Mouse (Mus musculus): Measurements from ENCODE around the gene Rabl3. TPM values are rescaled to one million over a fixed set of nuclear protein-coding genes. Genes with fewer than 3 reads are reported as not detected.

The Rabl3 gene
- total and polyA plus RNA-seq, 2 experiments from 2014 or later = 5.9 to 11.6 TPM

- WGBS = 27% methylated on average over 3 of the region's 3 CpGs
These were observed 78.0 kb downstream of the Rabl3 start for GRCm38 (mm10) chr16:37617695-37618094.

More at GRCm38 (mm10) chr16:37617695-37618094, 78.0 kb downstream of the Rabl3 start:
- Histone ChIP-seq H3K4me3 (ENCODE audit: low read depth, low read length) (no peak overlapping the region), H3K4me2 (ENCODE audit: low read depth, low read length, poor library complexity, severe bottlenecking) (no peak overlapping the region), H3K36me3 (ENCODE audit: insufficient read depth, low read length) (no peaks in the 10 kb centered on the region), H3K27me3 (ENCODE audit: insufficient read depth, low read length) (no peaks in the 10 kb centered on the region), H3K9me3 (ENCODE audit: low read length) (no peaks in the 10 kb centered on the region), H3K4me1 (ENCODE audit: insufficient read depth, low read length) (no peaks in the 10 kb centered on the region), H3K27ac (ENCODE audit: low read depth, low read length) (peak overlapping the region; percentile 32; the same call in 1 of the 2 replicates), H3K9ac (replicated peaks; ENCODE audit: low read length, poor library complexity, severe bottlenecking) (no peak overlapping the region)
- ATAC-seq (ENCODE audit: low FRiP score) (no peak), DNase-seq (ENCODE audit: low spot score) (peak; percentile 28)
- TF ChIP-seq CTCF (IDR thresholded peaks at IDR 0.05) = no peak

Other genes with a start within 250 kb of the Rabl3 start
- gene Stxbp5l, start 154.9 kb upstream of the Rabl3 start, total RNA-seq (2014; rRNA removed) = 18.7 and 23.9 TPM in 2 replicates
- 10.8 and 13.5 TPM in 2 replicates for gene Stxbp5l, start 154.9 kb upstream of the Rabl3 start, polyA plus RNA-seq (2015; fragmentation: Nextera tagmentation; extraction: Ambion mirVana)
- gene Gtf2e1, start 96 bp upstream of the Rabl3 start, total RNA-seq (2014; rRNA removed) = 23.2 and 24.1 TPM in 2 replicates
- gene Gtf2e1, start 96 bp upstream of the Rabl3 start, polyA plus RNA-seq (2015; fragmentation: Nextera tagmentation; extraction: Ambion mirVana) = 20.3 and 20.7 TPM in 2 replicates
- gene Hgd, start 40.3 kb downstream of the Rabl3 start, total RNA-seq (2014; rRNA removed) = 0.27 TPM in 1 of 2 replicates, not detected in the other
- gene Hgd, start 40.3 kb downstream of the Rabl3 start, polyA plus RNA-seq (2015; fragmentation: Nextera tagmentation; extraction: Ambion mirVana) = 0.32 and 0.43 TPM in 2 replicates
- gene Ndufb4, start 114.6 kb downstream of the Rabl3 start, total RNA-seq (2014; rRNA removed) = 32.3 and 39.6 TPM in 2 replicates
- 86.9 and 90.7 TPM in 2 replicates for gene Ndufb4, start 114.6 kb downstream of the Rabl3 start, polyA plus RNA-seq (2015; fragmentation: Nextera tagmentation; extraction: Ambion mirVana)
- gene Fstl1, start 237.0 kb downstream of the Rabl3 start, total RNA-seq (2014; rRNA removed) = 51.6 and 72.1 TPM in 2 replicates
- 56.3 and 58.8 TPM in 2 replicates for gene Fstl1, start 237.0 kb downstream of the Rabl3 start, polyA plus RNA-seq (2015; fragmentation: Nextera tagmentation; extraction: Ambion mirVana)